Mouse (Mus musculus) cerebellum, postnatal 36 days (tissue): ENCODE results near the gene Cep104.

Source experiments
- DNase-seq, 2 experiments: peaks; one replicate each; pipeline ENCODE4 v3.0.0; 2021 to 2022; ENCODE audit warnings: mixed read lengths in 2 of 2

The Cep104 gene

GRCm38 (mm10) chr4:154055482-154055881 lies 80.5 kb downstream of the Cep104 start:
- DNase-seq = no peak

- DNase-seq = no peak
Measured at GRCm38 (mm10) chr4:154056046-154056445, 81.1 kb downstream of the Cep104 start.

- DNase-seq = no peak
Measured at GRCm38 (mm10) chr4:154056661-154057060, 81.7 kb downstream of the Cep104 start.

- no peak for DNase-seq
Measured at GRCm38 (mm10) chr4:154057696-154058095, 82.7 kb downstream of the Cep104 start.
